8 mouse cellular contexts compared by ENCODE assay signal in genomic region chr19:5636036-5636570, GRCm38 (mm10). TPM values are rescaled to one million over a fixed set of nuclear protein-coding genes. Genes with fewer than 3 reads are reported as not detected.
DNase-seq lines count a peak whose midpoint lies in the region; ATAC-seq and TF ChIP-seq lines count a peak whose summit lies in the region.
"Had no signal": no experiment of that assay in that cellular context is flagged by ENCODE, and none has a peak within 500 bp of the region (broad histone marks: within the 10 kb centered on the region; RNA-seq: fewer than 3 reads in every experiment).

No protein-coding gene starts in this region.

- no peak for TF ChIP-seq RAD21 in CH12.LX (IDR thresholded peaks at IDR 0.05; ENCODE audit: low read depth, low read length)
- no peak for TF ChIP-seq RAD21 in MEL (IDR thresholded peaks at IDR 0.05; ENCODE audit: low read depth, low read length)

- no peak overlapping the region for H3K4me3 ChIP-seq in kidney, adult 2 months (ENCODE audit: insufficient read depth, low read depth, low read length)
- H3K4me3 ChIP-seq in CH12.LX (replicated peaks in 1 of 3; ENCODE audit: low read depth in 2 of 3, low read length in 2 of 3, poor library complexity in 1 of 3) (peak overlapping the region in 1 of 3 experiments; percentile 73), MEL (ENCODE audit: control insufficient read depth in 1 of 2, insufficient read depth in 1 of 2, low read depth in 2 of 2, low read length in 2 of 2) (peak overlapping the region; percentile 79 to 94)
- no peak overlapping the region for H3K4me3 ChIP-seq in liver, embryonic 14.5 days (ENCODE audit: insufficient read depth in 1 of 2, low read depth in 2 of 2, low read length in 2 of 2)

- H3K27ac ChIP-seq in kidney, adult 2 months (ENCODE audit: insufficient read depth, low read depth, low read length), result peak overlapping the region; percentile 99
- no peak overlapping the region for H3K27ac ChIP-seq in CH12.LX (ENCODE audit: insufficient read depth, low read depth)
- peak overlapping the region; percentile 60 for H3K27ac ChIP-seq in MEL (ENCODE audit: control insufficient read depth, low read depth, low read length)
- H3K27ac ChIP-seq in liver, embryonic 14.5 days, result no peak overlapping the region

- dilution Hi-C loops in CH12.LX (cut with MboI; ENCODE audit: extremely low pct_ligation_motif_present, extremely low pct_unique_long_range_greater_than_20kb, low sequenced_read_pairs), result no loop called here

- H3K27me3 ChIP-seq in kidney, adult 2 months (replicated peaks; ENCODE audit: control insufficient read depth, insufficient read depth, low read length), result no peaks in the 10 kb centered on the region
- H3K27me3 ChIP-seq in CH12.LX (replicated peaks), result no peaks in the 10 kb centered on the region
- H3K27me3 ChIP-seq in MEL (ENCODE audit: control insufficient read depth in 1 of 2, insufficient read depth in 2 of 2, low read length in 2 of 2), result no peaks in the 10 kb centered on the region
- no peaks in the 10 kb centered on the region for H3K27me3 ChIP-seq in liver, embryonic 14.5 days (ENCODE audit: control insufficient read depth, insufficient read depth, low read length)
- H3K27me3 ChIP-seq: Patski had no signal

- WGBS in kidney, adult 2 months, result 41% methylated on average over 7 of the region's 7 CpGs
- 60% methylated on average over 7 of the region's 7 CpGs for WGBS in liver, embryonic 14.5 days (ENCODE audit: insufficient replicate concordance)

- H3K79me2 ChIP-seq in CH12.LX (replicated peaks; ENCODE audit: control insufficient read depth, extremely low read depth, insufficient read depth, poor library complexity, severe bottlenecking), result peaks cover 14% of the 10 kb centered on the region
- peaks cover 16% of the 10 kb centered on the region for H3K79me2 ChIP-seq in MEL (ENCODE audit: control insufficient read depth, insufficient read depth, low read length, poor library complexity)

- H3K4me1 ChIP-seq in kidney, adult 2 months (ENCODE audit: control insufficient read depth, insufficient read depth, low read length), result peaks cover 12% of the 10 kb centered on the region; the same call in 1 of the 2 replicates
- H3K4me1 ChIP-seq in CH12.LX (ENCODE audit: control insufficient read depth in 1 of 2, insufficient read depth in 2 of 2), result peaks cover 6 to 35% of the 10 kb centered on the region in 2 experiments
- H3K4me1 ChIP-seq in MEL (ENCODE audit: control insufficient read depth in 1 of 2, insufficient read depth in 2 of 2, low read length in 2 of 2), result peaks cover 0 to 18% of the 10 kb centered on the region in 2 experiments; a peak in 3 of 4 replicates
- H3K4me1 ChIP-seq in liver, embryonic 14.5 days (replicated peaks; ENCODE audit: control insufficient read depth in 2 of 2, insufficient read depth in 2 of 2, low read length in 1 of 2), result peaks cover 13 to 22% of the 10 kb centered on the region in 2 experiments

- no peak for TF ChIP-seq CTCF in kidney, adult 2 months (conservative IDR thresholded peaks at IDR 0.05; ENCODE audit: insufficient read depth, insufficient read length, low read depth, low read length)
- TF ChIP-seq CTCF in CH12.LX (conservative IDR thresholded peaks at IDR 0.05 in 1 of 2, IDR thresholded peaks at IDR 0.05 in 1 of 2; ENCODE audit: low read depth in 2 of 2, low read length in 2 of 2) (no peak), MEL (IDR thresholded peaks at IDR 0.05 in 2 of 3, conservative IDR thresholded peaks at IDR 0.05 in 1 of 3; ENCODE audit: control insufficient read depth in 1 of 3, insufficient read depth in 1 of 3, low read depth in 2 of 3, low read length in 3 of 3, poor library complexity in 1 of 3, severe bottlenecking in 1 of 3) (no peak)
- no peak for TF ChIP-seq CTCF in liver, embryonic 14.5 days (IDR thresholded peaks at IDR 0.05; ENCODE audit: low read depth)

- no peak for TF ChIP-seq POLR2A in kidney, adult 2 months (IDR thresholded peaks at IDR 0.05; ENCODE audit: low read depth, low read length)
- TF ChIP-seq POLR2A in CH12.LX (IDR thresholded peaks at IDR 0.05; ENCODE audit: low read depth, low read length), result no peak
- no peak for TF ChIP-seq POLR2A in MEL (IDR thresholded peaks at IDR 0.05; ENCODE audit: control insufficient read depth in 1 of 2, insufficient read depth in 1 of 2, low read depth in 1 of 2, low read length in 2 of 2, poor library complexity in 1 of 2)

- TF ChIP-seq EP300 in CH12.LX (IDR thresholded peaks at IDR 0.05; ENCODE audit: low read length), result no peak
- TF ChIP-seq EP300 in MEL (IDR thresholded peaks at IDR 0.05; ENCODE audit: low read depth in 1 of 2, low read length in 2 of 2), result peak; percentile 37 to 54; a peak in 2 of 4 replicates
- TF ChIP-seq EP300 in liver, embryonic 14.5 days (IDR thresholded peaks at IDR 0.05; ENCODE audit: low read depth), result no peak

- no peak overlapping the region; the same call in 1 of the 2 replicates for H3K9ac ChIP-seq in CH12.LX (ENCODE audit: insufficient read depth, low read depth)
- peak overlapping the region; percentile 97 for H3K9ac ChIP-seq in MEL (ENCODE audit: control insufficient read depth, low read depth, low read length, poor library complexity, severe bottlenecking)
- H3K9ac ChIP-seq in liver, embryonic 14.5 days (replicated peaks), result no peak overlapping the region

- peak overlapping the region; percentile 76; the same call in 1 of the 2 replicates for H3K4me2 ChIP-seq in CH12.LX (ENCODE audit: insufficient read depth, low read depth, poor library complexity, severe bottlenecking)
- peak overlapping the region; percentile 99 for H3K4me2 ChIP-seq in liver, embryonic 14.5 days (ENCODE audit: low read depth)

- no peak for DNase-seq in kidney, adult 2 months
- DNase-seq in kidney, postnatal 4 days, result no peak
- DNase-seq in CH12.LX (ENCODE audit: extremely low read depth) (no peak), MEL (ENCODE audit: low read depth, low spot score) (no peak)
- DNase-seq in liver, embryonic 14.5 days (ENCODE audit: low read depth in 3 of 3, low spot score in 3 of 3), result no peak
- DNase-seq in urinary bladder, adult 18-20 months (ENCODE audit: low spot score in 2 of 2), result no peak
- DNase-seq in cerebellum, adult 8-10 months, result no peak

- H3K9me3 ChIP-seq in CH12.LX (replicated peaks; ENCODE audit: low read length), result no peaks in the 10 kb centered on the region
- no peaks in the 10 kb centered on the region for H3K9me3 ChIP-seq in MEL (replicated peaks; ENCODE audit: insufficient read depth, low read length)
- no peaks in the 10 kb centered on the region for H3K9me3 ChIP-seq in liver, embryonic 14.5 days (ENCODE audit: control insufficient read depth, low read length)

- no peaks in the 10 kb centered on the region for H3K36me3 ChIP-seq in kidney, adult 2 months (ENCODE audit: control insufficient read depth, insufficient read depth, low read length)
- H3K36me3 ChIP-seq in CH12.LX (replicated peaks in 1 of 2; ENCODE audit: control insufficient read depth in 1 of 2, insufficient read depth in 1 of 2, low read length in 1 of 2), result peaks cover 24 to 29% of the 10 kb centered on the region in 2 experiments
- H3K36me3 ChIP-seq in MEL (ENCODE audit: control insufficient read depth in 1 of 2, insufficient read depth in 2 of 2, low read length in 2 of 2), result peaks cover 2 to 12% of the 10 kb centered on the region in 2 experiments
- H3K36me3 ChIP-seq in liver, embryonic 14.5 days (replicated peaks; ENCODE audit: control insufficient read depth, insufficient read depth, low read depth), result peaks cover 14% of the 10 kb centered on the region

- in situ Hi-C loops in CH12.LX (cut with MboI; ENCODE audit: low pct_ligation_motif_present, low pct_unique_long_range_greater_than_20kb, low sequenced_read_pairs), result no loop called here

- no peak for ATAC-seq in liver, embryonic 14.5 days (ENCODE audit: insufficient read depth)

RNA-seq across cellular contexts. Expression of gene Rela, which starts 1.2 kb away (rescaled TPM):
- 58.2 and 59.9 TPM in 2 replicates for polyA plus RNA-seq in kidney, adult 2 months (2012; rRNA removed)
- total RNA-seq in CH12.LX (2012; rRNA removed) (21.0 and 22.1 TPM in 2 replicates), CH12.LX (2014; rRNA removed) (11.1 and 12.1 TPM in 2 replicates), MEL (2012; rRNA removed) (16.4 and 19.0 TPM in 2 replicates)
- polyA plus RNA-seq in CH12.LX (2012; ENCODE audit: insufficient read length, low read depth) (43.8 and 51.9 TPM in 2 replicates), MEL (2012; ENCODE audit: insufficient read depth in 1 of 2, insufficient read length in 2 of 2, low read depth in 1 of 2, low replicate concordance in 2 of 2, missing spikeins in 1 of 2) (10 to 100 TPM in 1 of 2 experiments, not detected in 1; 61.7 TPM)
- polyA plus RNA-seq in liver, embryonic 14.5 days (2012; rRNA removed), result 14.8 and 19.9 TPM in 2 replicates
- 18.9 and 21.9 TPM in 2 replicates for polyA plus RNA-seq in liver, embryonic 14.5 days (2014; fragmentation: Nextera tagmentation; extraction: Ambion mirVana)

RNA-seq across cellular contexts. Expression of gene Kat5, which starts 26.1 kb away (rescaled TPM):
- polyA plus RNA-seq in kidney, adult 2 months (2012; rRNA removed), result 60.3 and 67.4 TPM in 2 replicates
- total RNA-seq in CH12.LX (2012; rRNA removed) (44.9 and 46.5 TPM in 2 replicates), CH12.LX (2014; rRNA removed) (75.4 and 106 TPM in 2 replicates), MEL (2012; rRNA removed) (51.0 and 54.5 TPM in 2 replicates)
- polyA plus RNA-seq in CH12.LX (2012; ENCODE audit: insufficient read length, low read depth) (50.1 and 62.8 TPM in 2 replicates), MEL (2012; ENCODE audit: insufficient read depth in 1 of 2, insufficient read length in 2 of 2, low read depth in 1 of 2, low replicate concordance in 2 of 2, missing spikeins in 1 of 2) (10 to 100 TPM in 1 of 2 experiments, not detected in 1; 67.6 TPM)
- 21.0 and 25.6 TPM in 2 replicates for polyA plus RNA-seq in liver, embryonic 14.5 days (2012; rRNA removed)
- polyA plus RNA-seq in liver, embryonic 14.5 days (2014; fragmentation: Nextera tagmentation; extraction: Ambion mirVana), result 8.5 and 10.0 TPM in 2 replicates

RNA-seq across cellular contexts. Expression of gene Sipa1, which starts 27.4 kb away (rescaled TPM):
- polyA plus RNA-seq in kidney, adult 2 months (2012; rRNA removed), result 35.4 and 36.9 TPM in 2 replicates
- total RNA-seq in CH12.LX (2012; rRNA removed) (48.9 and 51.1 TPM in 2 replicates), CH12.LX (2014; rRNA removed) (17.6 and 18.8 TPM in 2 replicates), MEL (2012; rRNA removed) (6.2 and 7.6 TPM in 2 replicates)
- polyA plus RNA-seq in CH12.LX (2012; ENCODE audit: insufficient read length, low read depth) (47.6 and 54.6 TPM in 2 replicates), MEL (2012; ENCODE audit: insufficient read depth in 1 of 2, insufficient read length in 2 of 2, low read depth in 1 of 2, low replicate concordance in 2 of 2, missing spikeins in 1 of 2) (10 to 100 TPM in 1 of 2 experiments, not detected in 1; 15.5 TPM)
- 27.5 and 33.2 TPM in 2 replicates for polyA plus RNA-seq in liver, embryonic 14.5 days (2012; rRNA removed)
- polyA plus RNA-seq in liver, embryonic 14.5 days (2014; fragmentation: Nextera tagmentation; extraction: Ambion mirVana), result 14.3 and 18.9 TPM in 2 replicates

RNA-seq across cellular contexts. Expression of gene Rnaseh2c, which starts 34.4 kb away (rescaled TPM):
- polyA plus RNA-seq in kidney, adult 2 months (2012; rRNA removed), result 55.1 and 62.3 TPM in 2 replicates
- total RNA-seq in CH12.LX (2012; rRNA removed) (124 and 164 TPM in 2 replicates), CH12.LX (2014; rRNA removed) (51.3 and 54.2 TPM in 2 replicates), MEL (2012; rRNA removed) (109 and 124 TPM in 2 replicates)
- polyA plus RNA-seq in CH12.LX (2012; ENCODE audit: insufficient read length, low read depth) (75.4 and 79.0 TPM in 2 replicates), MEL (2012; ENCODE audit: insufficient read depth in 1 of 2, insufficient read length in 2 of 2, low read depth in 1 of 2, low replicate concordance in 2 of 2, missing spikeins in 1 of 2) (100 to 1,000 TPM in 1 of 2 experiments, not detected in 1; 165 TPM)
- 69.9 and 87.7 TPM in 2 replicates for polyA plus RNA-seq in liver, embryonic 14.5 days (2012; rRNA removed)
- polyA plus RNA-seq in liver, embryonic 14.5 days (2014; fragmentation: Nextera tagmentation; extraction: Ambion mirVana), result 115 and 129 TPM in 2 replicates

RNA-seq across cellular contexts. Expression of gene Map3k11, which starts 52.4 kb away (rescaled TPM):
- polyA plus RNA-seq in kidney, adult 2 months (2012; rRNA removed), result 72.2 and 83.9 TPM in 2 replicates
- total RNA-seq in CH12.LX (2012; rRNA removed), result 16.0 and 17.6 TPM in 2 replicates
- 4.8 and 6.0 TPM in 2 replicates for total RNA-seq in CH12.LX (2014; rRNA removed)
- 13.5 and 14.2 TPM in 2 replicates for polyA plus RNA-seq in CH12.LX (2012; ENCODE audit: insufficient read length, low read depth)
- total RNA-seq in MEL (2012; rRNA removed), result 17.9 and 22.5 TPM in 2 replicates
- polyA plus RNA-seq in MEL (2012; ENCODE audit: insufficient read depth in 1 of 2, insufficient read length in 2 of 2, low read depth in 1 of 2, low replicate concordance in 2 of 2, missing spikeins in 1 of 2), result 10 to 100 TPM in 1 of 2 experiments, not detected in 1; 38.3 TPM
- polyA plus RNA-seq in liver, embryonic 14.5 days (2012; rRNA removed), result 13.7 and 14.5 TPM in 2 replicates
- polyA plus RNA-seq in liver, embryonic 14.5 days (2014; fragmentation: Nextera tagmentation; extraction: Ambion mirVana), result 9.1 and 10.8 TPM in 2 replicates

Comparison
In these comparisons a context has a peak if more than half of its experiments do, and no peak if none do; other contexts are left out.
1. H3K27ac ChIP-seq: peak in kidney, adult 2 months (single experiment) and MEL (single experiment); none in CH12.LX (single experiment) and liver, embryonic 14.5 days (single experiment).
2. H3K4me3 ChIP-seq: peak in MEL (2 of 2); none in kidney, adult 2 months (single experiment) and liver, embryonic 14.5 days (0 of 2).